Mouse (Mus musculus): ENCODE measurements at regions not wholly inside any gene's neighbourhood (a gene's known extent, or its start where the extent isn't known, plus 50 kb on each side); places are given as distances from the start of the nearest gene placed in this dataset.

GRCm38 (mm10) chr7:37908618-37909130, 114.7 kb downstream of the Uri1 start:
- Histone ChIP-seq H3K4me1 (replicated peaks; ENCODE audit: control insufficient read depth, insufficient read depth, low read length) (peaks cover 6% of the 10 kb centered on the region), H3K9ac (replicated peaks; ENCODE audit: low read depth, low read length) (no peak overlapping the region), H3K36me3 (ENCODE audit: control insufficient read depth, insufficient read depth) (no peaks in the 10 kb centered on the region), H3K27ac (ENCODE audit: low read length) (no peak overlapping the region), H3K4me2 (ENCODE audit: low read length) (no peak overlapping the region), H3K4me3 (replicated peaks; ENCODE audit: low read length) (no peak overlapping the region), H3K9me3 (ENCODE audit: control insufficient read depth, low read length) (no peaks in the 10 kb centered on the region), H3K27me3 (replicated peaks; ENCODE audit: control insufficient read depth, insufficient read depth, low read length) (no peaks in the 10 kb centered on the region)
- 68% methylated on average over 5 of the region's 5 CpGs for WGBS
- no peak for ATAC-seq

GRCm38 (mm10) chr7:37893885-37894284, 120.4 kb upstream of the Zfp536 start:
- Histone ChIP-seq H3K27ac (ENCODE audit: low read length) (no peak overlapping the region), H3K9me3 (ENCODE audit: control insufficient read depth, low read length) (0 out of 2 replicates have a peak, but pooled peaks cover 2% of the 10 kb centered on the region), H3K4me2 (ENCODE audit: low read length) (no peak overlapping the region), H3K9ac (replicated peaks; ENCODE audit: low read depth, low read length) (no peak overlapping the region), H3K4me3 (replicated peaks; ENCODE audit: low read length) (no peak overlapping the region), H3K4me1 (replicated peaks; ENCODE audit: control insufficient read depth, insufficient read depth, low read length) (no peaks in the 10 kb centered on the region), H3K27me3 (replicated peaks; ENCODE audit: control insufficient read depth, insufficient read depth, low read length) (no peaks in the 10 kb centered on the region), H3K36me3 (ENCODE audit: control insufficient read depth, insufficient read depth) (no peaks in the 10 kb centered on the region)
- WGBS = 83% methylated on average over 6 of the region's 6 CpGs
- no peak for ATAC-seq

- Histone ChIP-seq H3K27me3 (replicated peaks; ENCODE audit: control insufficient read depth, insufficient read depth, low read length) (no peaks in the 10 kb centered on the region), H3K36me3 (ENCODE audit: control insufficient read depth, insufficient read depth) (no peaks in the 10 kb centered on the region), H3K4me1 (replicated peaks; ENCODE audit: control insufficient read depth, insufficient read depth, low read length) (peaks cover 23% of the 10 kb centered on the region), H3K9me3 (ENCODE audit: control insufficient read depth, low read length) (no peaks in the 10 kb centered on the region), H3K27ac (ENCODE audit: low read length) (0 out of 2 replicates have a peak overlapping the region, but pooled peaks have one; percentile 28), H3K4me3 (replicated peaks; ENCODE audit: low read length) (no peak overlapping the region), H3K4me2 (ENCODE audit: low read length) (no peak overlapping the region), H3K9ac (replicated peaks; ENCODE audit: low read depth, low read length) (no peak overlapping the region)
- peak; percentile 69 for ATAC-seq
- WGBS = 52% methylated on average over 12 of the region's 12 CpGs
Observed at GRCm38 (mm10) chr7:37874382-37874781, 100.9 kb upstream of the Zfp536 start.

- Histone ChIP-seq H3K36me3 (ENCODE audit: control insufficient read depth, insufficient read depth) (no peaks in the 10 kb centered on the region), H3K4me1 (replicated peaks; ENCODE audit: control insufficient read depth, insufficient read depth, low read length) (peaks cover 23% of the 10 kb centered on the region), H3K27ac (ENCODE audit: low read length) (peak overlapping the region; percentile 28; the same call in 1 of the 2 replicates), H3K27me3 (replicated peaks; ENCODE audit: control insufficient read depth, insufficient read depth, low read length) (no peaks in the 10 kb centered on the region), H3K9ac (replicated peaks; ENCODE audit: low read depth, low read length) (no peak overlapping the region), H3K9me3 (ENCODE audit: control insufficient read depth, low read length) (no peaks in the 10 kb centered on the region), H3K4me3 (replicated peaks; ENCODE audit: low read length) (no peak overlapping the region), H3K4me2 (ENCODE audit: low read length) (no peak overlapping the region)
- 58% methylated on average over 5 of the region's 5 CpGs for WGBS
- ATAC-seq = peak; percentile 51; the same call in 1 of the 2 replicates
Observed at GRCm38 (mm10) chr7:37870956-37871355, 97.5 kb upstream of the Zfp536 start.

- Histone ChIP-seq H3K27me3 (replicated peaks; ENCODE audit: control insufficient read depth, insufficient read depth, low read length) (no peaks in the 10 kb centered on the region), H3K9me3 (ENCODE audit: control insufficient read depth, low read length) (no peaks in the 10 kb centered on the region), H3K27ac (ENCODE audit: low read length) (no peak overlapping the region), H3K4me2 (ENCODE audit: low read length) (no peak overlapping the region), H3K36me3 (ENCODE audit: control insufficient read depth, insufficient read depth) (no peaks in the 10 kb centered on the region), H3K9ac (replicated peaks; ENCODE audit: low read depth, low read length) (no peak overlapping the region), H3K4me3 (replicated peaks; ENCODE audit: low read length) (no peak overlapping the region), H3K4me1 (replicated peaks; ENCODE audit: control insufficient read depth, insufficient read depth, low read length) (peaks cover 8% of the 10 kb centered on the region)
- ATAC-seq = no peak
- 25% methylated on average over 1 of the region's 1 CpGs for WGBS
Observed at GRCm38 (mm10) chr7:37866468-37866867, 93.0 kb upstream of the Zfp536 start.

- 0 out of 2 replicates have a peak, but pooled peaks cover 2% of the 10 kb centered on the region for H3K4me1 ChIP-seq (replicated peaks; ENCODE audit: control insufficient read depth, insufficient read depth, low read length)
- no peaks in the 10 kb centered on the region for H3K36me3 ChIP-seq (ENCODE audit: control insufficient read depth, insufficient read depth)
- no peak overlapping the region for H3K27ac ChIP-seq (ENCODE audit: low read length)
- no peak overlapping the region for H3K4me2 ChIP-seq (ENCODE audit: low read length)
- H3K4me3 ChIP-seq (replicated peaks; ENCODE audit: low read length) = no peak overlapping the region
- H3K9ac ChIP-seq (replicated peaks; ENCODE audit: low read depth, low read length) = no peak overlapping the region
- no peaks in the 10 kb centered on the region for H3K27me3 ChIP-seq (replicated peaks; ENCODE audit: control insufficient read depth, insufficient read depth, low read length)
- 76% methylated on average over 5 of the region's 5 CpGs for WGBS
- H3K9me3 ChIP-seq (ENCODE audit: control insufficient read depth, low read length) = no peaks in the 10 kb centered on the region
- no peak for ATAC-seq
Observed at GRCm38 (mm10) chr7:37851471-37851870, 78.0 kb upstream of the Zfp536 start.

- Histone ChIP-seq H3K4me1 (replicated peaks; ENCODE audit: control insufficient read depth, insufficient read depth, low read length) (peaks cover 15% of the 10 kb centered on the region), H3K27ac (ENCODE audit: low read length) (no peak overlapping the region), H3K27me3 (replicated peaks; ENCODE audit: control insufficient read depth, insufficient read depth, low read length) (no peaks in the 10 kb centered on the region), H3K9ac (replicated peaks; ENCODE audit: low read depth, low read length) (no peak overlapping the region), H3K36me3 (ENCODE audit: control insufficient read depth, insufficient read depth) (no peaks in the 10 kb centered on the region), H3K9me3 (ENCODE audit: control insufficient read depth, low read length) (no peaks in the 10 kb centered on the region), H3K4me2 (ENCODE audit: low read length) (no peak overlapping the region), H3K4me3 (replicated peaks; ENCODE audit: low read length) (no peak overlapping the region)
- 55% methylated on average over 1 of the region's 1 CpGs for WGBS
- no peak for ATAC-seq
Observed at GRCm38 (mm10) chr7:37845201-37845600, 71.8 kb upstream of the Zfp536 start.

GRCm38 (mm10) chr7:37842000-37842513, 68.6 kb upstream of the Zfp536 start:
- no peaks in the 10 kb centered on the region for H3K36me3 ChIP-seq (ENCODE audit: control insufficient read depth, insufficient read depth)
- no peaks in the 10 kb centered on the region for H3K9me3 ChIP-seq (ENCODE audit: control insufficient read depth, low read length)
- H3K27me3 ChIP-seq (replicated peaks; ENCODE audit: control insufficient read depth, insufficient read depth, low read length) = no peaks in the 10 kb centered on the region
- peak overlapping the region; percentile 51 for H3K4me2 ChIP-seq (ENCODE audit: low read length)
- peak; percentile 91 for ATAC-seq
- under 1% methylated on average over 14 of the region's 14 CpGs for WGBS
- H3K4me1 ChIP-seq (replicated peaks; ENCODE audit: control insufficient read depth, insufficient read depth, low read length) = peaks cover 13% of the 10 kb centered on the region
- no peak overlapping the region for H3K27ac ChIP-seq (ENCODE audit: low read length)
- H3K4me3 ChIP-seq (replicated peaks; ENCODE audit: low read length) = peak overlapping the region; percentile 23
- peak overlapping the region; percentile 47 for H3K9ac ChIP-seq (replicated peaks; ENCODE audit: low read depth, low read length)

GRCm38 (mm10) chr7:37841549-37841948, 68.1 kb upstream of the Zfp536 start:
- H3K27me3 ChIP-seq (replicated peaks; ENCODE audit: control insufficient read depth, insufficient read depth, low read length) = no peaks in the 10 kb centered on the region
- H3K4me2 ChIP-seq (ENCODE audit: low read length) = peak overlapping the region; percentile 51
- peak overlapping the region; percentile 23 for H3K4me3 ChIP-seq (replicated peaks; ENCODE audit: low read length)
- 16% methylated on average over 4 of the region's 4 CpGs for WGBS
- H3K36me3 ChIP-seq (ENCODE audit: control insufficient read depth, insufficient read depth) = no peaks in the 10 kb centered on the region
- peaks cover 13% of the 10 kb centered on the region for H3K4me1 ChIP-seq (replicated peaks; ENCODE audit: control insufficient read depth, insufficient read depth, low read length)
- no peaks in the 10 kb centered on the region for H3K9me3 ChIP-seq (ENCODE audit: control insufficient read depth, low read length)
- peak overlapping the region; percentile 47 for H3K9ac ChIP-seq (replicated peaks; ENCODE audit: low read depth, low read length)
- no peak overlapping the region for H3K27ac ChIP-seq (ENCODE audit: low read length)
- no peak for ATAC-seq

GRCm38 (mm10) chr7:37837883-37838282, 64.4 kb upstream of the Zfp536 start:
- no peaks in the 10 kb centered on the region for H3K36me3 ChIP-seq (ENCODE audit: control insufficient read depth, insufficient read depth)
- H3K27me3 ChIP-seq (replicated peaks; ENCODE audit: control insufficient read depth, insufficient read depth, low read length) = no peaks in the 10 kb centered on the region
- ATAC-seq = no peak
- H3K4me1 ChIP-seq (replicated peaks; ENCODE audit: control insufficient read depth, insufficient read depth, low read length) = peaks cover 21% of the 10 kb centered on the region
- H3K9me3 ChIP-seq (ENCODE audit: control insufficient read depth, low read length) = no peaks in the 10 kb centered on the region
- no peak overlapping the region for H3K9ac ChIP-seq (replicated peaks; ENCODE audit: low read depth, low read length)
- no peak overlapping the region for H3K4me2 ChIP-seq (ENCODE audit: low read length)
- H3K27ac ChIP-seq (ENCODE audit: low read length) = no peak overlapping the region
- no peak overlapping the region for H3K4me3 ChIP-seq (replicated peaks; ENCODE audit: low read length)
- WGBS = 86% methylated on average over 5 of the region's 5 CpGs
